Mouse (Mus musculus) T-helper 2 cell (primary cell): Measurements from ENCODE around the gene Itga3.

Experiments
- in situ Hi-C: fragments of 300-600 bp; cut with MboI, MseI; formaldehyde crosslinking; loops from one replicate; pipeline ENCODE4 v1.15.1; 2025; ENCODE audit warnings: high pct_unique_total_duplicates

The Itga3 gene

GRCm38 (mm10) chr11:95071266-95071665, 5.3 kb downstream of the Itga3 start:
- in situ Hi-C loops: no loop called here

GRCm38 (mm10) chr11:95070140-95071107, 6.2 kb downstream of the Itga3 start:
- in situ Hi-C loops: no loop called here

GRCm38 (mm10) chr11:95069226-95069957, 7.2 kb downstream of the Itga3 start:
- in situ Hi-C loops: no loop called here

- in situ Hi-C loops: no loop called here
Measured at GRCm38 (mm10) chr11:95056768-95057501, 19.7 kb downstream of the Itga3 start.

GRCm38 (mm10) chr11:95053062-95053461, 23.5 kb downstream of the Itga3 start:
- in situ Hi-C loops: no loop called here

- in situ Hi-C loops: no loop called here
Measured at GRCm38 (mm10) chr11:95046980-95047680, 29.5 kb downstream of the Itga3 start.

GRCm38 (mm10) chr11:95044185-95044870, 32.3 kb downstream of the Itga3 start:
- in situ Hi-C loops: no loop called here

GRCm38 (mm10) chr11:95043608-95044007, 33.0 kb downstream of the Itga3 start:
- in situ Hi-C loops: no loop called here

- in situ Hi-C loops: no loop called here
Measured at GRCm38 (mm10) chr11:95043060-95043459, 33.5 kb downstream of the Itga3 start.

GRCm38 (mm10) chr11:95042096-95042495, 34.5 kb downstream of the Itga3 start:
- in situ Hi-C loops: no loop called here

- in situ Hi-C loops: no loop called here
Measured at GRCm38 (mm10) chr11:95041139-95041609, 35.4 kb downstream of the Itga3 start, which contains the start of gene Pdk2. Gene Pdk2 (minus strand): TSS chr11:95041354.

GRCm38 (mm10) chr11:95040491-95041138, 36.0 kb downstream of the Itga3 start:
- in situ Hi-C loops: no loop called here

- in situ Hi-C loops: no loop called here
Measured at GRCm38 (mm10) chr11:95039766-95040165, 36.8 kb downstream of the Itga3 start.

- in situ Hi-C loops: no loop called here
Measured at GRCm38 (mm10) chr11:95038818-95039655, 37.6 kb downstream of the Itga3 start.

GRCm38 (mm10) chr11:95038156-95038817, 38.3 kb downstream of the Itga3 start:
- in situ Hi-C loops: no loop called here

GRCm38 (mm10) chr11:95037306-95037705, 39.3 kb downstream of the Itga3 start:
- in situ Hi-C loops: no loop called here

GRCm38 (mm10) chr11:95036521-95036920, 40.1 kb downstream of the Itga3 start:
- in situ Hi-C loops: no loop called here

GRCm38 (mm10) chr11:95034902-95035301, 41.7 kb downstream of the Itga3 start:
- in situ Hi-C loops: no loop called here
